Mouse (Mus musculus): ENCODE results near the gene Stk39.

The Stk39 gene

GRCm38 (mm10) chr2:68232929-68233328 is 239.1 kb downstream of the Stk39 start:
- DNase-seq (ENCODE audit: low spot score in 2 of 2) = no peak

GRCm38 (mm10) chr2:68229872-68230271 is 242.2 kb downstream of the Stk39 start:
- DNase-seq (ENCODE audit: low spot score in 2 of 2) = no peak

- no peak for DNase-seq (ENCODE audit: low spot score in 2 of 2)
Observed at GRCm38 (mm10) chr2:68229081-68229480, 243.0 kb downstream of the Stk39 start.

- no peak for DNase-seq (ENCODE audit: low spot score in 2 of 2)
Observed at GRCm38 (mm10) chr2:68222227-68222873, 249.7 kb downstream of the Stk39 start.

GRCm38 (mm10) chr2:68221226-68221625 is 250.8 kb downstream of the Stk39 start:
- DNase-seq (ENCODE audit: low spot score in 2 of 2) = no peak

- DNase-seq (ENCODE audit: low spot score in 2 of 2) = no peak
Observed at GRCm38 (mm10) chr2:68219823-68220222, 252.2 kb downstream of the Stk39 start.

- DNase-seq (ENCODE audit: low spot score in 2 of 2) = no peak
Observed at GRCm38 (mm10) chr2:68215176-68215575, 256.9 kb downstream of the Stk39 start.

- DNase-seq (ENCODE audit: low spot score in 2 of 2) = no peak
Observed at GRCm38 (mm10) chr2:68214400-68214799, 257.7 kb downstream of the Stk39 start.

GRCm38 (mm10) chr2:68211443-68211842 is 260.6 kb downstream of the Stk39 start:
- no peak for DNase-seq (ENCODE audit: low spot score in 2 of 2)

- DNase-seq (ENCODE audit: low spot score in 2 of 2) = no peak
Observed at GRCm38 (mm10) chr2:68196245-68196644, 275.8 kb downstream of the Stk39 start.

- DNase-seq (ENCODE audit: low spot score in 2 of 2) = no peak
Observed at GRCm38 (mm10) chr2:68194444-68194843, 277.6 kb downstream of the Stk39 start.

GRCm38 (mm10) chr2:68193465-68193837 is 278.6 kb downstream of the Stk39 start:
- no peak for DNase-seq (ENCODE audit: low spot score in 2 of 2)

- no peak for DNase-seq (ENCODE audit: low spot score in 2 of 2)
Observed at GRCm38 (mm10) chr2:68192605-68193464, 279.2 kb downstream of the Stk39 start.

- no peak for DNase-seq (ENCODE audit: low spot score in 2 of 2)
Observed at GRCm38 (mm10) chr2:68176425-68176824, 295.6 kb downstream of the Stk39 start.

GRCm38 (mm10) chr2:68171306-68171705 is 300.8 kb downstream of the Stk39 start:
- no peak for DNase-seq (ENCODE audit: low spot score in 2 of 2)

GRCm38 (mm10) chr2:68162012-68162411 is 310.1 kb downstream of the Stk39 start:
- DNase-seq (ENCODE audit: low spot score in 2 of 2) = no peak

- no peak for DNase-seq (ENCODE audit: low spot score in 2 of 2)
Observed at GRCm38 (mm10) chr2:68160566-68160965, 311.5 kb downstream of the Stk39 start.
